Mouse (Mus musculus) brain, embryonic 14.5 days (tissue): ENCODE measurements around the gene Pcnx.

ENCODE experiments used
- CTCF ChIP-seq: fragments of 200-500 bp; IDR thresholded peaks from 2 replicates; pipeline ENCODE4 v1.5.1; 2012; ENCODE audit warnings: inconsistent platforms, mild to moderate bottlenecking, moderate library complexity, borderline replicate concordance; ENCODE audit not compliant: insufficient read depth, insufficient read length; ENCODE audit errors: extremely low read depth
- POLR2A ChIP-seq: fragments of 200-500 bp; IDR thresholded peaks from 2 replicates; pipeline ENCODE4 v1.6.1; 2012; ENCODE audit warnings: mild to moderate bottlenecking, inconsistent platforms, borderline replicate concordance; ENCODE audit not compliant: poor library complexity, insufficient read depth, insufficient read length, severe bottlenecking; ENCODE audit errors: extremely low read depth

GRCm38 (mm10) chr12:81949026-81949425, 89.2 kb downstream of the Pcnx start:
- TF ChIP-seq POLR2A = no peak
- TF ChIP-seq CTCF = no peak
